Mouse (Mus musculus) CH12.LX (cell line): ENCODE data around the gene Nsg2. TPM values are rescaled to one million over a fixed set of nuclear protein-coding genes. Genes with fewer than 3 reads are reported as not detected.

Source experiments
- DNase-seq: peaks from one replicate; pipeline ENCODE4 v3.0.0-alpha.2; 2013; ENCODE audit errors: extremely low read depth
- H3K27ac ChIP-seq: 2 replicates; pipeline ENCODE4 v1.5.1; 2012; ENCODE audit warnings: low read depth, mild to moderate bottlenecking, control low read depth, moderate library complexity; ENCODE audit not compliant: insufficient read depth
- H3K27me3 ChIP-seq: replicated peaks from 2 replicates; pipeline ENCODE3; 2012; ENCODE audit warnings: inconsistent platforms
- H3K36me3 ChIP-seq, 2 experiments: replicated peaks in 1 of 2; 2 replicates each; pipeline versions ENCODE3 to v1.6.1; 2012; ENCODE audit warnings: inconsistent platforms in 1 of 2, low read length in 1 of 2, mild to moderate bottlenecking in 1 of 2, mixed read lengths in 1 of 2, moderate library complexity in 1 of 2; ENCODE audit not compliant: control insufficient read depth in 1 of 2, insufficient read depth in 1 of 2
- H3K4me1 ChIP-seq, 2 experiments: 2 replicates each; pipeline ENCODE4 v1.6.1; 2012; ENCODE audit warnings: inconsistent platforms in 1 of 2, moderate library complexity in 1 of 2; ENCODE audit not compliant: insufficient read depth in 2 of 2, control insufficient read depth in 1 of 2
- H3K4me2 ChIP-seq: 2 replicates; pipeline ENCODE4 v1.6.1; 2012; ENCODE audit warnings: low read depth, mild to moderate bottlenecking, control low read depth; ENCODE audit not compliant: poor library complexity, insufficient read depth, severe bottlenecking
- H3K4me3 ChIP-seq, 3 experiments: fragments of 150-350 bp in 1 of 3; sonication (generic) in 1 of 3; replicated peaks in 1 of 3; 2 replicates each; pipeline versions ENCODE3 to v1.5.1; 2011 to 2012; ENCODE audit warnings: low read depth in 2 of 3, low read length in 2 of 3, mild to moderate bottlenecking in 2 of 3, moderate library complexity in 2 of 3, control low read depth in 1 of 3, improper control_type of control experiment in 1 of 3, inconsistent platforms in 1 of 3, mixed read lengths in 1 of 3; ENCODE audit not compliant: poor library complexity in 1 of 3
- H3K79me2 ChIP-seq: replicated peaks from 2 replicates; pipeline ENCODE4 v1.6.1; 2012; ENCODE audit warnings: mild to moderate bottlenecking, moderate library complexity; ENCODE audit not compliant: control insufficient read depth, poor library complexity, insufficient read depth, severe bottlenecking; ENCODE audit errors: extremely low read depth
- H3K9ac ChIP-seq: 2 replicates; pipeline ENCODE4 v1.6.1; 2012; ENCODE audit warnings: low read depth, mild to moderate bottlenecking, control low read depth, moderate library complexity; ENCODE audit not compliant: insufficient read depth
- H3K9me3 ChIP-seq: replicated peaks from 2 replicates; pipeline ENCODE3; 2012; ENCODE audit warnings: low read length, inconsistent platforms, mixed read lengths
- CHD1 ChIP-seq: IDR thresholded peaks from 2 replicates; pipeline ENCODE4 v1.6.1; 2012; ENCODE audit warnings: low read depth, low read length, improper control_type of control experiment, inconsistent platforms
- E2F4 ChIP-seq: IDR thresholded peaks from 2 replicates; pipeline ENCODE4 v1.6.1; 2011; ENCODE audit warnings: low read depth, low read length, improper control_type of control experiment; ENCODE audit not compliant: insufficient replicate concordance
- EP300 ChIP-seq: IDR thresholded peaks from 2 replicates; pipeline ENCODE4 v1.6.1; 2011; ENCODE audit warnings: low read length, improper control_type of control experiment
- MAZ ChIP-seq: IDR thresholded peaks from 2 replicates; pipeline ENCODE4 v1.6.1; 2012; ENCODE audit warnings: low read depth, mild to moderate bottlenecking, inconsistent platforms, low read length, improper control_type of control experiment, moderate library complexity
- MEF2A ChIP-seq: IDR thresholded peaks from 2 replicates; pipeline ENCODE4 v1.6.1; 2014; ENCODE audit warnings: low read depth, mild to moderate bottlenecking, inconsistent platforms, low read length, improper control_type of control experiment, borderline replicate concordance
- MXI1 ChIP-seq: IDR thresholded peaks from 2 replicates; pipeline ENCODE4 v1.6.1; 2011; ENCODE audit warnings: mild to moderate bottlenecking, low read depth, low read length, improper control_type of control experiment
- MYC ChIP-seq: IDR thresholded peaks from 2 replicates; pipeline ENCODE4 v1.6.1; 2011; ENCODE audit warnings: low read depth, mild to moderate bottlenecking, improper control_type of control experiment, low read length
- NRF1 ChIP-seq: IDR thresholded peaks from 2 replicates; pipeline ENCODE4 v1.6.1; 2014; ENCODE audit warnings: low read depth, mild to moderate bottlenecking, inconsistent platforms, low read length, improper control_type of control experiment, moderate library complexity
- TBP ChIP-seq: conservative IDR thresholded peaks from 2 replicates; pipeline ENCODE4 v1.6.1; 2011; ENCODE audit warnings: low read depth, low read length, improper control_type of control experiment
- TCF12 ChIP-seq: IDR thresholded peaks from 2 replicates; pipeline ENCODE4 v1.6.1; 2014; ENCODE audit warnings: low read depth, mild to moderate bottlenecking, inconsistent platforms, low read length, improper control_type of control experiment
- ZC3H11A ChIP-seq: IDR thresholded peaks from 2 replicates; pipeline ENCODE4 v1.6.1; 2012; ENCODE audit warnings: low read depth, mild to moderate bottlenecking, inconsistent platforms, low read length, improper control_type of control experiment
- ZKSCAN1 ChIP-seq: IDR thresholded peaks from 2 replicates; pipeline ENCODE4 v1.6.1; 2012; ENCODE audit warnings: low read depth, inconsistent platforms, low read length, improper control_type of control experiment, borderline replicate concordance
- dilution Hi-C: fragments of 300-500 bp; cut with MboI; formaldehyde crosslinking; loops from 2 replicates; pipeline ENCODE4 v1.14.3; 2020; ENCODE audit warnings: low sequenced_read_pairs; ENCODE audit not compliant: extremely low pct_unique_long_range_greater_than_20kb, extremely low pct_ligation_motif_present
- in situ Hi-C: fragments of 300-500 bp; cut with MboI; formaldehyde crosslinking; loops from 3 replicates; pipeline ENCODE4 v1.14.3; 2019; ENCODE audit warnings: low sequenced_read_pairs, low pct_ligation_motif_present, low pct_unique_long_range_greater_than_20kb, mixed read lengths
- polyA plus RNA-seq: library from polyadenylated mRNA; unstranded; fragments of >175 nt; gene quantifications from 2 replicates; pipeline ENCODE4 v1.2.1, GENCODE M21; 2012; ENCODE audit warnings: low read depth; ENCODE audit not compliant: insufficient read length
- total RNA-seq, 2 experiments: library from RNA; depleted of rRNA; stranded (reverse); fragments of 300-350 nt in 1 of 2; fragments of >200 nt in 1 of 2; gene quantifications; 2 replicates each; pipeline ENCODE4 v1.2.3; 2012 to 2014

The Nsg2 gene
- total and polyA plus RNA-seq, 3 experiments: 2.8 to 7.5 (median 7.4) TPM

- Histone ChIP-seq H3K9ac (no peak overlapping the region), H3K79me2 (no peaks in the 10 kb centered on the region), H3K27me3 (no peaks in the 10 kb centered on the region), H3K4me2 (no peak overlapping the region), H3K9me3 (no peaks in the 10 kb centered on the region), H3K4me1 (no peaks in the 10 kb centered on the region), H3K27ac (no peak overlapping the region), H3K36me3 (peaks cover 0 to 14% of the 10 kb centered on the region in 2 experiments), H3K4me3 (no peak overlapping the region)
- in situ Hi-C loops (loop anchor here (10.0 kb wide), 1 partner anchor 57 kb away; the partner anchor contains the start of gene Nsg2), dilution Hi-C loops (no loop called here)
- no peak for DNase-seq
- no peak for TF ChIP-seq ZKSCAN1
- no peak for TF ChIP-seq MYC
- TF ChIP-seq MXI1: no peak
- TF ChIP-seq MAZ: no peak
- no peak for TF ChIP-seq CHD1
- no peak for TF ChIP-seq ZC3H11A
- no peak for TF ChIP-seq TBP
Measured at GRCm38 (mm10) chr11:32061874-32062273, 61.6 kb downstream of the Nsg2 start.

- dilution Hi-C loops: no loop called here
Measured at GRCm38 (mm10) chr11:32063775-32064510, 63.7 kb downstream of the Nsg2 start.

GRCm38 (mm10) chr11:32064511-32064862 lies 64.2 kb downstream of the Nsg2 start:
- in situ Hi-C loops: loop anchor here (10.0 kb wide), 1 partner anchor 60 kb away; the partner anchor contains the start of gene Nsg2

More at GRCm38 (mm10) chr11:32063775-32064510, 63.7 kb downstream of the Nsg2 start:
- DNase-seq: no peak
- Histone ChIP-seq H3K4me2 (no peak overlapping the region), H3K9ac (no peak overlapping the region), H3K36me3 (peaks cover 0 to 8% of the 10 kb centered on the region in 2 experiments), H3K79me2 (no peaks in the 10 kb centered on the region), H3K27ac (no peak overlapping the region), H3K27me3 (no peaks in the 10 kb centered on the region), H3K4me1 (no peaks in the 10 kb centered on the region), H3K4me3 (no peak overlapping the region), H3K9me3 (no peaks in the 10 kb centered on the region)
- in situ Hi-C loops: loop anchor here (10.0 kb wide), 1 partner anchor 59 kb away; the partner anchor contains the start of gene Nsg2
- no peak for TF ChIP-seq TBP
- no peak for TF ChIP-seq MAZ
- TF ChIP-seq TCF12: no peak

More at GRCm38 (mm10) chr11:32064511-32064862, 64.2 kb downstream of the Nsg2 start:
- Histone ChIP-seq H3K36me3 (peaks cover 0 to 6% of the 10 kb centered on the region in 2 experiments), H3K4me3 (no peak overlapping the region), H3K9ac (no peak overlapping the region)
- dilution Hi-C loops: no loop called here
- DNase-seq: no peak
- TF ChIP-seq ZC3H11A: no peak
- TF ChIP-seq NRF1: no peak
- TF ChIP-seq MEF2A: no peak
- TF ChIP-seq EP300: no peak
- TF ChIP-seq E2F4: no peak
- TF ChIP-seq, all 38 proteins: peak for 0
- no peak overlapping the region for H3K4me2 ChIP-seq
- H3K27me3 ChIP-seq: no peaks in the 10 kb centered on the region
- H3K27ac ChIP-seq: no peak overlapping the region
- H3K79me2 ChIP-seq: no peaks in the 10 kb centered on the region
- H3K9me3 ChIP-seq: no peaks in the 10 kb centered on the region
- no peaks in the 10 kb centered on the region for H3K4me1 ChIP-seq
